Mouse (Mus musculus) pancreas, adult 10 weeks (tissue): ENCODE results near the gene Med20. TPM values are rescaled to one million over a fixed set of nuclear protein-coding genes. Genes with fewer than 3 reads are reported as not detected.

Experiments used
- polyA plus RNA-seq: library from polyadenylated mRNA; stranded (reverse); fragments of 350-450 nt; fragmentation: Illumina TruSeq; extraction: RNeasy Lipid Tissue Mini Kit (QIAGEN cat#74804); gene quantifications from one replicate; pipeline ENCODE4 v1.2.3, GENCODE M21; 2015; ENCODE audit warnings: low read depth, low replicate concordance; ENCODE audit not compliant: insufficient read depth

The Med20 gene
- polyA plus RNA-seq: 12.8 TPM

DNA sequence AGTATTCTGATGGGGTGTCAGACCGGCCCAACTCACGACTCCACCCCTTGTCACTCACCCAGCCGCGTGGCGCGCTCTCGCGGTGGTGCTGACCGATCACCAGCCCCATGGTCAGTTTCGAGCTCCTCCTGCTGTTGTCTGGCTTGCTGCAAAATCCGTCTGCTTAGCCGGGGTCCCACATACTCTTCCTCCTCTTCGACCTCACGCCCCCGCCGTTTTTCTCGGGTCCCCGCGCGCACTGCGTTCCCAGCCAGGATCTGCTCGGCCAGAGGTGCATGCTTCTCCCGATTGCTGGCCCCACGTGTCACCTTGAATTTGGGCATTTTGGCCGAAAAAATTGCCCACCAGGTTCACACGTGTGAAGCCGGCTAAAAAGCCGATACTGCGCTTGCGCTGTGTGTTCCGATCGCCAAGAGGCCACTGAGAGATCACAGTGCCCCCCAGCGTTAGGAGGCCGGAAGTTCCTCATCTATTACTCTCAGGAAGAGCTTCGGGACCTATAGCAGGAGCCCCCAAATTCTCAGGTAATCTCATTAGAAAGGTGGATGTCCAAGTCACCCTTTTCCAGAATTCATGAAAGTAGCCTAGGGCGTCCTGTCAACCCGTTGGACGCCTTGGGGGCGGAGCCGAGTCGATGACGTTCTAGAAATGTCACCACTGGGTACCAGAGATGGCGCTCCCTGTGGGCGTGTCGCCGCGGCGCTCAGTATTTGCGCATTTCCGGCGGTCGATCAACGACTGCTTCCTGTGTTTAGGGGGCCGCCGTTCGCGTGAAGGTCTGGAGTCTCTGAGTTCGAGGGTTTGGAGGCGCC, at the start of gene Med20, which contains the start of the genes Bysl and Gm20517:
Gene Med20 (plus strand): TSS at position 734 of the 812 bp plus-strand sequence.
Gene Bysl (minus strand): TSS at position 644 of the 812 bp plus-strand sequence.
Gene Gm20517 (plus strand): TSS at position 741 of the 812 bp plus-strand sequence.

GRCm38 (mm10) chr17:47630678-47631065, 19.3 kb downstream of the Med20 start, which contains the start of gene Usp49:
Usp49 (plus strand) TSS chr17:47630690.

Other genes starting within 250 kb of the Med20 start
- gene Mrps10, start 242.7 kb upstream of the Med20 start, polyA plus RNA-seq: 10.7 TPM
- gene Guca1b, start 226.2 kb upstream of the Med20 start, polyA plus RNA-seq: not detected
- 1.7 TPM for gene Guca1a, start 211.0 kb upstream of the Med20 start, polyA plus RNA-seq
- 4.6 TPM for gene AI661453, start 175.0 kb upstream of the Med20 start, polyA plus RNA-seq
- not detected for gene 1700001C19Rik, start 174.2 kb upstream of the Med20 start, polyA plus RNA-seq
- gene Taf8, start 109.3 kb upstream of the Med20 start, polyA plus RNA-seq: 7.5 TPM
- gene Ccnd3, start 106.5 kb upstream of the Med20 start, polyA plus RNA-seq: 26.9 TPM
- gene Bysl, start 90 bp upstream of the Med20 start, polyA plus RNA-seq: 2.4 TPM
- gene Gm20517, start within 50 bp of the Med20 start, polyA plus RNA-seq: not detected
- gene Usp49, start 19.1 kb downstream of the Med20 start, polyA plus RNA-seq: 1.1 TPM
- 71.8 TPM for gene Tomm6, start 76.8 kb downstream of the Med20 start, polyA plus RNA-seq
- 1.5 TPM for gene Frs3, start 77.4 kb downstream of the Med20 start, polyA plus RNA-seq
- gene Gm21981, start 82.9 kb downstream of the Med20 start, polyA plus RNA-seq: 0.42 TPM
- gene Prickle4, start 83.2 kb downstream of the Med20 start, polyA plus RNA-seq: 2.3 TPM
- not detected for gene Pgc, start 115.3 kb downstream of the Med20 start, polyA plus RNA-seq
- gene Tfeb, start 125.4 kb downstream of the Med20 start, polyA plus RNA-seq: 3.0 TPM
- 1.0 TPM for gene Mdfi, start 223.1 kb downstream of the Med20 start, polyA plus RNA-seq